Mouse (Mus musculus) cortical plate, adult 2 months (tissue): ENCODE measurements around the gene Lrrc43. TPM values are rescaled to one million over a fixed set of nuclear protein-coding genes. Genes with fewer than 3 reads are reported as not detected.

Source experiments
- H3K27ac ChIP-seq: fragments of 200-500 bp; 2 replicates; pipeline ENCODE4 v1.5.1; 2012; ENCODE audit warnings: low read length, control low read depth, inconsistent platforms; ENCODE audit not compliant: insufficient read depth
- H3K4me1 ChIP-seq: fragments of 200-500 bp; 2 replicates; pipeline ENCODE4 v1.6.1; 2011; ENCODE audit warnings: low read length; ENCODE audit not compliant: control insufficient read depth, insufficient read depth
- H3K4me3 ChIP-seq: fragments of 200-500 bp; 2 replicates; pipeline ENCODE4 v1.5.1; 2011; ENCODE audit warnings: mild to moderate bottlenecking, low read length, control low read depth; ENCODE audit not compliant: insufficient read depth
- CTCF ChIP-seq: fragments of 200-500 bp; IDR thresholded peaks from 2 replicates; pipeline ENCODE4 v1.5.1; 2011; ENCODE audit warnings: mild to moderate bottlenecking, control low read depth, low read length; ENCODE audit not compliant: insufficient read depth; ENCODE audit errors: extremely low read depth
- POLR2A ChIP-seq: fragments of 200-500 bp; IDR thresholded peaks from 2 replicates; pipeline ENCODE4 v1.6.1; 2011; ENCODE audit warnings: mild to moderate bottlenecking, low read length, control low read depth; ENCODE audit not compliant: insufficient read depth; ENCODE audit errors: extremely low read depth
- polyA plus RNA-seq: library from polyadenylated mRNA; depleted of rRNA; stranded (reverse); fragments of >200 nt; gene quantifications from 2 replicates; pipeline ENCODE4 v1.2.3, GENCODE M21; 2012; rRNA removed

The Lrrc43 gene
- 1.1 TPM in 2 replicates for polyA plus RNA-seq

GRCm38 (mm10) chr5:123489112-123489785 is at the start of gene Lrrc43, which contains the start of gene Il31:
Lrrc43 (plus strand) TSS chr5:123489305.
Il31 (minus strand) TSS chr5:123489489.
- TF ChIP-seq CTCF: no peak
- no peak for TF ChIP-seq POLR2A
- Histone ChIP-seq H3K4me3 (no peak within 1 kb of the TSS), H3K27ac (no peak within 1 kb of the TSS), H3K4me1 (no peaks in the 10 kb centered on the region; the same call in 1 of the 2 replicates)

GRCm38 (mm10) chr5:123439312-123439711 is 49.8 kb upstream of the Lrrc43 start:
- Histone ChIP-seq H3K4me1 (peaks cover 4% of the 10 kb centered on the region; the same call in 1 of the 2 replicates), H3K27ac (no peak overlapping the region), H3K4me3 (no peak overlapping the region)
- TF ChIP-seq POLR2A (no peak), CTCF (no peak)

GRCm38 (mm10) chr5:123439941-123440340 is 49.2 kb upstream of the Lrrc43 start:
- peak; percentile 33; the same call in 1 of the 2 replicates for TF ChIP-seq CTCF
- TF ChIP-seq POLR2A: no peak
- no peak overlapping the region for H3K27ac ChIP-seq
- peaks cover 4% of the 10 kb centered on the region; the same call in 1 of the 2 replicates for H3K4me1 ChIP-seq
- no peak overlapping the region for H3K4me3 ChIP-seq

- Histone ChIP-seq H3K27ac (no peak overlapping the region), H3K4me3 (no peak overlapping the region), H3K4me1 (peaks cover 4% of the 10 kb centered on the region; the same call in 1 of the 2 replicates)
- no peak for TF ChIP-seq POLR2A
- TF ChIP-seq CTCF: peak; percentile 28; the same call in 1 of the 2 replicates
Observed at GRCm38 (mm10) chr5:123440664-123441063, 48.4 kb upstream of the Lrrc43 start.

- Histone ChIP-seq H3K4me3 (no peak overlapping the region), H3K4me1 (peaks cover 2% of the 10 kb centered on the region; the same call in 1 of the 2 replicates), H3K27ac (no peak overlapping the region)
- no peak for TF ChIP-seq CTCF
- TF ChIP-seq POLR2A: no peak
Observed at GRCm38 (mm10) chr5:123442283-123442682, 46.8 kb upstream of the Lrrc43 start.

- Histone ChIP-seq H3K27ac (no peak overlapping the region), H3K4me1 (no peaks in the 10 kb centered on the region), H3K4me3 (no peak overlapping the region)
- peak; percentile 95 for TF ChIP-seq CTCF
- no peak for TF ChIP-seq POLR2A
Observed at GRCm38 (mm10) chr5:123444069-123444468, 45.0 kb upstream of the Lrrc43 start.

GRCm38 (mm10) chr5:123444849-123445334 is 44.2 kb upstream of the Lrrc43 start:
- Histone ChIP-seq H3K4me1 (no peaks in the 10 kb centered on the region), H3K27ac (no peak overlapping the region)
- TF ChIP-seq CTCF (no peak), POLR2A (no peak)

GRCm38 (mm10) chr5:123451886-123452285 is 37.2 kb upstream of the Lrrc43 start:
- no peak for TF ChIP-seq CTCF
- TF ChIP-seq POLR2A: no peak
- H3K4me1 ChIP-seq: no peaks in the 10 kb centered on the region

More at GRCm38 (mm10) chr5:123444849-123445334, 44.2 kb upstream of the Lrrc43 start:
- H3K4me3 ChIP-seq: no peak overlapping the region

GRCm38 (mm10) chr5:123461420-123461819 is 27.7 kb upstream of the Lrrc43 start:
- TF ChIP-seq POLR2A (no peak), CTCF (no peak)
- no peak overlapping the region for H3K27ac ChIP-seq
- H3K4me1 ChIP-seq: no peaks in the 10 kb centered on the region
- H3K4me3 ChIP-seq: no peak overlapping the region

More at GRCm38 (mm10) chr5:123451886-123452285, 37.2 kb upstream of the Lrrc43 start:
- H3K4me3 ChIP-seq: no peak overlapping the region
- no peak overlapping the region for H3K27ac ChIP-seq

- Histone ChIP-seq H3K4me3 (no peak overlapping the region), H3K4me1 (no peaks in the 10 kb centered on the region), H3K27ac (no peak overlapping the region)
- TF ChIP-seq POLR2A: no peak
- no peak for TF ChIP-seq CTCF
Observed at GRCm38 (mm10) chr5:123464638-123465037, 24.5 kb upstream of the Lrrc43 start.
